Mouse (Mus musculus) T-cell, adult 2 months (primary cell): ENCODE data around the gene Adamts17.

Experiments used
- DNase-seq: peaks from one replicate; pipeline ENCODE4 v3.0.0; 2022; ENCODE audit warnings: low spot score

Gene Adamts17

GRCm38 (mm10) chr7:66839463-66840007 lies at the start of gene Adamts17:
Gene Adamts17, plus strand, starts transcription at chr7:66839735.
- DNase-seq = peak; percentile 92

- no peak for DNase-seq
Observed at GRCm38 (mm10) chr7:66789860-66790748, 49.4 kb upstream of the Adamts17 start.

- no peak for DNase-seq
Observed at GRCm38 (mm10) chr7:66791022-66791421, 48.5 kb upstream of the Adamts17 start.

GRCm38 (mm10) chr7:66796909-66797308 lies 42.6 kb upstream of the Adamts17 start:
- DNase-seq = no peak

GRCm38 (mm10) chr7:66797345-66797744 lies 42.2 kb upstream of the Adamts17 start:
- no peak for DNase-seq

GRCm38 (mm10) chr7:66798826-66799225 lies 40.7 kb upstream of the Adamts17 start:
- no peak for DNase-seq

- DNase-seq = no peak
Observed at GRCm38 (mm10) chr7:66800784-66801183, 38.8 kb upstream of the Adamts17 start.

- DNase-seq = no peak
Observed at GRCm38 (mm10) chr7:66801785-66802184, 37.8 kb upstream of the Adamts17 start.

GRCm38 (mm10) chr7:66803798-66804197 lies 35.7 kb upstream of the Adamts17 start:
- no peak for DNase-seq

- DNase-seq = no peak
Observed at GRCm38 (mm10) chr7:66806801-66807200, 32.7 kb upstream of the Adamts17 start.

GRCm38 (mm10) chr7:66810436-66810835 lies 29.1 kb upstream of the Adamts17 start:
- DNase-seq = no peak

- DNase-seq = no peak
Observed at GRCm38 (mm10) chr7:66811294-66811693, 28.2 kb upstream of the Adamts17 start.

- no peak for DNase-seq
Observed at GRCm38 (mm10) chr7:66812289-66812688, 27.2 kb upstream of the Adamts17 start.

- DNase-seq = no peak
Observed at GRCm38 (mm10) chr7:66812737-66813136, 26.8 kb upstream of the Adamts17 start.

GRCm38 (mm10) chr7:66813172-66813571 lies 26.4 kb upstream of the Adamts17 start:
- no peak for DNase-seq

GRCm38 (mm10) chr7:66815526-66815925 lies 24.0 kb upstream of the Adamts17 start:
- no peak for DNase-seq

- peak; percentile 34 for DNase-seq
Observed at GRCm38 (mm10) chr7:66820034-66820433, 19.5 kb upstream of the Adamts17 start.

- no peak for DNase-seq
Observed at GRCm38 (mm10) chr7:66830803-66831202, 8.7 kb upstream of the Adamts17 start.

- DNase-seq = no peak
Observed at GRCm38 (mm10) chr7:66831295-66831694, 8.2 kb upstream of the Adamts17 start.

GRCm38 (mm10) chr7:66840008-66840719 lies 629 bp downstream of the Adamts17 start:
- DNase-seq = peak; percentile 46

GRCm38 (mm10) chr7:66841165-66841564 lies 1.6 kb downstream of the Adamts17 start:
- no peak for DNase-seq

GRCm38 (mm10) chr7:66842021-66842420 lies 2.5 kb downstream of the Adamts17 start:
- DNase-seq = peak; percentile 13

GRCm38 (mm10) chr7:66843846-66844245 lies 4.3 kb downstream of the Adamts17 start:
- no peak for DNase-seq
